ENCODE assay signal across 8 mouse cellular contexts in the genomic region with DNA sequence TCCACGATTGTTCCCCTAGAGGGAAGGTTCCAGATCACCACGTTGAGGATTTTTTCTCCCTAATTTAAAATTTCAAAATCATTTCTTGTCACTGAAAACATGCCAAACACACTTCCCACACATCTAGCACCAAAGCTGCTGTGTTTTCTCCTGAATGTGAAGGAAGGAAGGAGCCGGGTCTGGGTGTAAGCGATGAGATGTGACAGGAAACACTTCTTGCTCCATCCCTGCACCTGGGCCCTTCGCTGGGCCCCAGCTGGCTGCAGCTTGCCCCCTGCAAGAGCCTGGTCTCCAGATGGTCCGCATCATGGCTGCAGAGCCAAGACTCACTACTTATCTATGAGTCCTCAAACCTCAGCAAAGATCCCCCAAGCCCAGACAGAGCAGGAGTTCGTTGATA.
DNase-seq lines count a peak whose midpoint lies in the region; ATAC-seq lines count a peak whose summit lies in the region.

No protein-coding gene starts in this region.

- no peaks in the 10 kb centered on the region for H3K9me3 ChIP-seq in limb, embryonic 11.5 days (ENCODE audit: control insufficient read depth, low read length)

- peaks cover 17% of the 10 kb centered on the region for H3K4me1 ChIP-seq in limb, embryonic 11.5 days (ENCODE audit: control insufficient read depth, insufficient read depth, low read length)

- H3K27me3 ChIP-seq in limb, embryonic 11.5 days (ENCODE audit: control insufficient read depth, insufficient read depth, low read length): no peaks in the 10 kb centered on the region

- DNase-seq in cerebellum, postnatal 10 days: peak; percentile 42 to 58
- no peak for DNase-seq in cerebellum, adult 18-20 months
- DNase-seq in urinary bladder, postnatal 14 days (ENCODE audit: low spot score): peak; percentile 19
- no peak for DNase-seq in urinary bladder, postnatal 10 days (ENCODE audit: low spot score)
- DNase-seq in limb, embryonic 11.5 days (ENCODE audit: low spot score): peak; percentile 51
- DNase-seq in telencephalon, adult 2 months (ENCODE audit: low read depth, low spot score): peak; percentile 82
- no peak for DNase-seq in gastrocnemius, postnatal 10 days

- ATAC-seq in limb, embryonic 11.5 days (ENCODE audit: insufficient number of reproducible peaks, low FRiP score, low TSS enrichment, low read depth): no peak
- ATAC-seq in monocyte, adult 5-6 weeks (replicated peaks; ENCODE audit: insufficient number of reproducible peaks, low FRiP score, low TSS enrichment, poor library complexity, severe bottlenecking): no peak

- no peak overlapping the region for H3K9ac ChIP-seq in limb, embryonic 11.5 days (ENCODE audit: low read length)

- no peak overlapping the region for H3K4me3 ChIP-seq in limb, embryonic 11.5 days (ENCODE audit: low read depth, low read length)

- no peak overlapping the region for H3K4me2 ChIP-seq in limb, embryonic 11.5 days (ENCODE audit: low read depth, severe bottlenecking)

- WGBS in limb, embryonic 11.5 days: 44% methylated on average over 7 of the region's 7 CpGs

- H3K27ac ChIP-seq in limb, embryonic 11.5 days (replicated peaks; ENCODE audit: low read depth, low read length): no peak overlapping the region; the same call in 1 of the 2 replicates

- no peaks in the 10 kb centered on the region for H3K36me3 ChIP-seq in limb, embryonic 11.5 days (ENCODE audit: control insufficient read depth, insufficient read depth, low read length)

Comparison
In these comparisons a context has a peak if more than half of its experiments do, and no peak if none do; other contexts are left out.
1. DNase-seq: peak in cerebellum, postnatal 10 days (2 of 2), urinary bladder, postnatal 14 days (single experiment), limb, embryonic 11.5 days (single experiment) and telencephalon, adult 2 months (single experiment); none in cerebellum, adult 18-20 months (0 of 2), urinary bladder, postnatal 10 days (single experiment) and gastrocnemius, postnatal 10 days (single experiment).